Mouse (Mus musculus) lung, adult 2 months (tissue): ENCODE measurements around the gene Elovl5. TPM values are rescaled to one million over a fixed set of nuclear protein-coding genes. Genes with fewer than 3 reads are reported as not detected.
A peak's percentile ranks its signal among the peaks of the same experiment; 100 is the strongest.

ENCODE experiments used
- DNase-seq: peaks from one replicate; pipeline ENCODE4 v3.0.0; 2022
- H3K4me1 ChIP-seq: fragments of 200-500 bp; 2 replicates; pipeline ENCODE4 v1.6.1; 2011; ENCODE audit warnings: low read length; ENCODE audit not compliant: control insufficient read depth, insufficient read depth
- H3K4me3 ChIP-seq: fragments of 200-500 bp; replicated peaks from 2 replicates; pipeline ENCODE3; 2011; ENCODE audit warnings: low read depth, mild to moderate bottlenecking, control low read depth, low read length; ENCODE audit errors: extremely low read depth
- CTCF ChIP-seq: fragments of 200-500 bp; IDR thresholded peaks from 2 replicates; pipeline ENCODE4 v1.5.1; 2011; ENCODE audit warnings: mild to moderate bottlenecking, low read length, control low read depth; ENCODE audit not compliant: insufficient read depth
- POLR2A ChIP-seq: fragments of 200-500 bp; IDR thresholded peaks from 2 replicates; pipeline ENCODE4 v1.6.1; 2011; ENCODE audit warnings: low read depth, mild to moderate bottlenecking, control low read depth, low read length, borderline replicate concordance; ENCODE audit errors: extremely low read depth
- WGBS: fragments of 180-500 bp; shearing (Covaris S2); methylation state at CpG from one replicate; pipeline ENCODE4 v1.1.7; 2018; 5-methylcytosine and 5-hydroxymethylcytosine counted together
- polyA plus RNA-seq: library from polyadenylated mRNA; depleted of rRNA; stranded (reverse); fragments of >200 nt; gene quantifications from 2 replicates; pipeline ENCODE4 v1.2.3, GENCODE M21; 2012; rRNA removed

The Elovl5 gene
- polyA plus RNA-seq, 1 experiment, result 155 TPM

GRCm38 (mm10) chr9:78016288-78016687 lies 99.1 kb downstream of the Elovl5 start:
- WGBS, result 57% methylated on average over 15 of the region's 15 CpGs
- no peak overlapping the region for H3K4me3 ChIP-seq

DNA sequence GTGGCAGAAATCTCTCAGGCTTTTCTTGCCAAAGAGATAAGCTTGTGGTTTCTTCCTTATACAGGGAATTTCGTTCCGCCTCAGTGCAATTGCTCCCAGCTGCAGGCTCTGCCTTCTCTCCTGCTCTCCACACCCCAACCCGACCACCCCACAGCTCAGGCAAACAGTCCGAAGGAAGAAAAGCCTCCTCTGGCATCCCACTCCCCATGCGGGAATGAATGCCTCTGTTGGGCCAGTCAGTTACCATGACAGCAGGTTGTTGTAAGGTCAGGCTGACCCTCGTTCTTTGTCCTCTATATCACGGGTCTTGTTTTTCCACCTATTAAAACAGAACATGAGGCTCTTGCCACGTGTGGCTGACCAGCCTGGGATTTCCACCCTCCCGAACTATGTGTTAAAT lies 104.1 kb downstream of the Elovl5 start:
- WGBS, result 68% methylated on average over 9 of the region's 9 CpGs
- H3K4me3 ChIP-seq, result no peak overlapping the region
- DNase-seq, result no peak
- TF ChIP-seq CTCF (no peak), POLR2A (no peak)
- H3K4me1 ChIP-seq, result peaks cover 7% of the 10 kb centered on the region

More at GRCm38 (mm10) chr9:78016288-78016687, 99.1 kb downstream of the Elovl5 start:
- no peak for DNase-seq
- TF ChIP-seq CTCF (no peak), POLR2A (no peak)
- H3K4me1 ChIP-seq, result no peaks in the 10 kb centered on the region

GRCm38 (mm10) chr9:78022187-78022945 lies 105.2 kb downstream of the Elovl5 start:
- peak; percentile 49 for DNase-seq
- Histone ChIP-seq H3K4me3 (no peak overlapping the region), H3K4me1 (peaks cover 7% of the 10 kb centered on the region)
- peak; percentile 40; the same call in 1 of the 2 replicates for TF ChIP-seq POLR2A
- no peak for TF ChIP-seq CTCF
- WGBS, result 28% methylated on average over 8 of the region's 8 CpGs

DNA sequence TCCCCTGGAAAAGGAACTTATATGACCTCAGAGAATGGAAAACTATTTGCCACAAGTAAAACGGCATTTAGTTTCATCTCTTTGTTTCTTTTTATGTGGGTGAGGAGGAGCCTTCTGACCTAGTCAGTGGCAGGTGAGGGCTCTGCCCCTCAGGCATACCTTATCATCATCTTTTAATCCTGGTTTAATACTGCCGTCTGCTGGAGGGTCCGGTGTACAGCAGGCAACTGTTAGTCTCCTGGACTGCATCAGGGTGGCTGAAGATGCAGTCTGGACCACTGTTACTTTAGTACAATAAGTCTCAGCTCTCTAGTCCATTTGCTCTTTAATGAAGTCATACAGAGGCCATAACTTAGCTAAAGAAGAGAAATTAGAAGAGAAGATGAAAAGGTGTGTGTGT lies 107.7 kb downstream of the Elovl5 start:
- H3K4me1 ChIP-seq, result peaks cover 7% of the 10 kb centered on the region
- WGBS, result 15% methylated on average over 3 of the region's 3 CpGs
- TF ChIP-seq POLR2A (no peak), CTCF (peak; percentile 90)
- H3K4me3 ChIP-seq, result no peak overlapping the region
- peak; percentile 62 for DNase-seq

GRCm38 (mm10) chr9:78027099-78027498 lies 109.9 kb downstream of the Elovl5 start:
- Histone ChIP-seq H3K4me1 (peaks cover 2% of the 10 kb centered on the region; the same call in 1 of the 2 replicates), H3K4me3 (no peak overlapping the region)
- no peak for DNase-seq
- 53% methylated on average over 3 of the region's 3 CpGs for WGBS
- TF ChIP-seq CTCF, result no peak
- no peak for TF ChIP-seq POLR2A

GRCm38 (mm10) chr9:78030835-78031456 lies 113.8 kb downstream of the Elovl5 start:
- 80% methylated on average over 10 of the region's 10 CpGs for WGBS
- no peaks in the 10 kb centered on the region for H3K4me1 ChIP-seq
- no peak overlapping the region for H3K4me3 ChIP-seq
- TF ChIP-seq POLR2A, result no peak
- no peak for TF ChIP-seq CTCF
- DNase-seq, result no peak

DNA sequence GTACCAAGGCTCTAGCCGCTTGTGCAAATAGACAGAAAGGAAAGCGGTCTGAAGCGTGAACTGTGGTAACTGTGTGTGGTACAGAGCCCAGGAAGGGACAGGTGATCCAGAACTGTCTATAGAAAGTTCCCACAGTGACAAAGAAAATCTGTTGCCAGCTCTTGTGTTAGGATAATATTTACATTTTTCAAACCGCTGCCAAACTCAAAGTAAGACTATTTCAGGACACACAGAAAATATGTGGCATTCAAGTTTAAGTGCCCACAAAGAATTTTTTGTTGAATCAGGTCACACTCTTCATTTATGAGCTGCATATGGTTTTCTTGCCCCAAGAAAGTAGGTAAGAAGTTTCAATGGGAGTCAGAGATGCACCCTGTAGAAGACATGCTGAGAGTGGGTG lies 115.8 kb downstream of the Elovl5 start:
- Histone ChIP-seq H3K4me3 (no peak overlapping the region), H3K4me1 (no peaks in the 10 kb centered on the region)
- WGBS, result 63% methylated on average over 4 of the region's 4 CpGs
- DNase-seq, result no peak
- TF ChIP-seq POLR2A, result no peak
- TF ChIP-seq CTCF, result no peak

Other genes starting within 250 kb of the Elovl5 start
- gene Gclc, start 162.8 kb upstream of the Elovl5 start, polyA plus RNA-seq, result 40.4 and 49.3 TPM in 2 replicates
- not detected in 2 replicates for gene Gcm1, start 134.6 kb downstream of the Elovl5 start, polyA plus RNA-seq
- 67.7 and 79.3 TPM in 2 replicates for gene Fbxo9, start 191.7 kb downstream of the Elovl5 start, polyA plus RNA-seq
- gene Ick, start 191.8 kb downstream of the Elovl5 start, polyA plus RNA-seq, result 21.1 and 23.7 TPM in 2 replicates